ENCODE assay signal across 15 mouse cellular contexts in genomic region chr11:24328481-24328880, GRCm38 (mm10).
"Had no signal": no experiment of that assay in that cellular context is flagged by ENCODE, and none has a peak within 500 bp of the region (broad histone marks: within the 10 kb centered on the region; RNA-seq: fewer than 3 reads in every experiment).

No protein-coding gene starts in this region.

- H3K4me3 ChIP-seq: left cerebral cortex, adult 2 months; limb, embryonic 10.5 days; liver, embryonic 15.5 days; midbrain, embryonic 10.5 days; myocyte; neural tube, embryonic 15.5 days had no signal

- H3K9ac ChIP-seq: liver, embryonic 15.5 days; neural tube, embryonic 15.5 days had no signal

- H3K27me3 ChIP-seq: neural tube, embryonic 15.5 days had no signal

- H3K4me2 ChIP-seq: liver, embryonic 11.5 days; liver, embryonic 15.5 days; neural tube, embryonic 15.5 days had no signal

- DNase-seq: kidney, postnatal 25 days; lung, adult 2 months; lung, postnatal 36 days; midbrain, embryonic 14.5 days; right cerebral cortex, adult 18-20 months; right cerebral cortex, postnatal 25 days; thymus, postnatal 36 days had no signal

- ATAC-seq: lung, postnatal 0 days had no signal

- H3K4me1 ChIP-seq: liver, embryonic 15.5 days; midbrain, embryonic 10.5 days had no signal

- H3K36me3 ChIP-seq: limb, embryonic 10.5 days; liver, embryonic 15.5 days; midbrain, embryonic 10.5 days; neural tube, embryonic 15.5 days had no signal

- H3K9me3 ChIP-seq: limb, embryonic 10.5 days; liver, embryonic 15.5 days; midbrain, embryonic 10.5 days; neural tube, embryonic 15.5 days had no signal

- H3K27ac ChIP-seq: left cerebral cortex, adult 2 months; limb, embryonic 10.5 days; liver, embryonic 15.5 days; midbrain, embryonic 10.5 days; neural tube, embryonic 15.5 days had no signal
